Mouse (Mus musculus) thymus, adult 2 months (tissue): Measurements from ENCODE around the gene Lamc3.

ENCODE experiments used
- CTCF ChIP-seq: fragments of 200-500 bp; IDR thresholded peaks from 2 replicates; pipeline ENCODE4 v1.5.1; 2012; ENCODE audit warnings: mild to moderate bottlenecking, control low read depth, low read length, moderate library complexity, borderline replicate concordance; ENCODE audit not compliant: control insufficient read depth, poor library complexity, insufficient read depth; ENCODE audit errors: extremely low read depth
- POLR2A ChIP-seq: fragments of 200-500 bp; IDR thresholded peaks from 2 replicates; pipeline ENCODE4 v1.6.1; 2012; ENCODE audit warnings: mild to moderate bottlenecking, low read length, control low read depth, moderate library complexity; ENCODE audit not compliant: control insufficient read depth, poor library complexity, insufficient read depth; ENCODE audit errors: extremely low read depth

- TF ChIP-seq POLR2A (no peak), CTCF (no peak)
Observed at GRCm38 (mm10) chr2:31888871-31889270, 1.8 kb downstream of the Lamc3 start.
